In the genomic region with DNA sequence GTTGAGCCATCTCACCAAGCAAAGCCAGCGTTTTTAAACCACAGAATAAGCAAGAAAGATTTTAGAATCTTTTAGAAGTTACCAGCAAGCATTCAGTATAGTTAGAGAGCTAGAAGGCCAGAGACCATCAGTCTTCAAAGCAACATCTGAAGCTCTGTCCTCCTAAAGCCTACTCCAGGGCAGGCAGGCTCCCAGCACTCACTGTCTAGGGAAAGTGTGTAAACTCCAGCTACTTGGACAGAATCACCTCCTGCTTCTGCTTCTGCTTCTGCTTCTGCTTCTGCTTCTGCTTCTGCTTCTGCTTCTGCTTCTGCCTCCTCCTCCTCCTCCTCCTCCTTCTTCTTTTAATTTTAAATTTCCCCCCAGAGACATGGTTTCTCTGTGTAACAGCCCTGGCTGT, we compare ENCODE assay signal across 20 mouse cellular contexts. TPM values are rescaled to one million over a fixed set of nuclear protein-coding genes. Genes with fewer than 3 reads are reported as not detected.
A peak's percentile ranks its signal among the peaks of the same experiment; 100 is the strongest.
DNase-seq lines count a peak whose midpoint lies in the region; ATAC-seq and TF ChIP-seq lines count a peak whose summit lies in the region.
"Had no signal": no experiment of that assay in that cellular context is flagged by ENCODE, and none has a peak within 500 bp of the region (broad histone marks: within the 10 kb centered on the region; RNA-seq: fewer than 3 reads in every experiment).

No protein-coding gene starts in this region.

- peak; percentile 21 for DNase-seq in midbrain, embryonic 11.5 days (ENCODE audit: low spot score, missing footprints)
- DNase-seq in thymus, postnatal 36 days, result no peak
- DNase-seq in frontal cortex, postnatal 14 days (ENCODE audit: low spot score in 2 of 2), result no peak
- DNase-seq: adrenal gland, adult 8-10 months; adrenal gland, postnatal 25 days; cerebellum, adult 11-12 months; cerebellum, adult 2 months; cerebellum, adult 9-10 months; cerebellum, postnatal 10 days; cerebellum, postnatal 25 days; forebrain, postnatal 0 days had no signal

- peaks cover 26% of the 10 kb centered on the region for H3K36me3 ChIP-seq in midbrain, embryonic 11.5 days (ENCODE audit: control insufficient read depth, insufficient read depth, low read length)
- H3K36me3 ChIP-seq in midbrain, embryonic 15.5 days (replicated peaks), result peaks cover 34% of the 10 kb centered on the region

- no peak for TF ChIP-seq CTCF in bone marrow macrophage, adult 2 months (IDR thresholded peaks at IDR 0.05; ENCODE audit: low read depth, low read length)

- TF ChIP-seq POLR2A in bone marrow macrophage, adult 2 months (IDR thresholded peaks at IDR 0.05; ENCODE audit: borderline replicate concordance, low read depth, low read length), result no peak

- no peaks in the 10 kb centered on the region for H3K4me1 ChIP-seq in midbrain, embryonic 11.5 days (ENCODE audit: control insufficient read depth, insufficient read depth, low read length)
- H3K4me1 ChIP-seq in midbrain, embryonic 15.5 days, result no peaks in the 10 kb centered on the region
- peaks cover 17% of the 10 kb centered on the region for H3K4me1 ChIP-seq in bone marrow macrophage, adult 2 months (ENCODE audit: control insufficient read depth, insufficient read depth, low read length)
- H3K4me1 ChIP-seq: embryonic facial prominence, embryonic 10.5 days; embryonic facial prominence, embryonic 12.5 days; forebrain, embryonic 13.5 days; forebrain, embryonic 15.5 days had no signal

- H3K9me3 ChIP-seq in midbrain, embryonic 11.5 days (ENCODE audit: control insufficient read depth, low read length), result no peaks in the 10 kb centered on the region
- H3K9me3 ChIP-seq in midbrain, embryonic 15.5 days, result no peaks in the 10 kb centered on the region
- H3K9me3 ChIP-seq: embryonic facial prominence, embryonic 10.5 days; embryonic facial prominence, embryonic 12.5 days; forebrain, embryonic 13.5 days; forebrain, embryonic 15.5 days had no signal

- 92% methylated on average over 1 of the region's 1 CpGs for whole genome bisulfite sequencing in midbrain, embryonic 11.5 days
- WGBS in midbrain, embryonic 15.5 days, result 100% methylated on average over 1 of the region's 1 CpGs

- H3K27ac ChIP-seq in midbrain, embryonic 11.5 days (ENCODE audit: low read depth, low read length), result no peak overlapping the region
- no peak overlapping the region for H3K27ac ChIP-seq in midbrain, embryonic 15.5 days
- peak overlapping the region; percentile 22; the same call in 1 of the 2 replicates for H3K27ac ChIP-seq in bone marrow macrophage, adult 2 months (ENCODE audit: insufficient read depth, low read depth, low read length)
- H3K27ac ChIP-seq: embryonic facial prominence, embryonic 10.5 days; embryonic facial prominence, embryonic 12.5 days; forebrain, embryonic 13.5 days; forebrain, embryonic 15.5 days had no signal

- no peak overlapping the region for H3K9ac ChIP-seq in midbrain, embryonic 11.5 days (ENCODE audit: low read length)
- no peak overlapping the region for H3K9ac ChIP-seq in midbrain, embryonic 15.5 days
- H3K9ac ChIP-seq: embryonic facial prominence, embryonic 12.5 days; forebrain, embryonic 13.5 days; forebrain, embryonic 15.5 days; forebrain, postnatal 0 days had no signal

- H3K4me3 ChIP-seq in midbrain, embryonic 11.5 days (ENCODE audit: low read depth, low read length), result no peak overlapping the region
- H3K4me3 ChIP-seq in midbrain, embryonic 15.5 days, result no peak overlapping the region
- no peak overlapping the region for H3K4me3 ChIP-seq in bone marrow macrophage, adult 2 months (ENCODE audit: insufficient read depth, low read length)
- H3K4me3 ChIP-seq: embryonic facial prominence, embryonic 10.5 days; embryonic facial prominence, embryonic 12.5 days; forebrain, embryonic 13.5 days; forebrain, embryonic 15.5 days had no signal

- H3K27me3 ChIP-seq in midbrain, embryonic 11.5 days (ENCODE audit: control insufficient read depth, insufficient read depth, low read length), result no peaks in the 10 kb centered on the region
- H3K27me3 ChIP-seq in midbrain, embryonic 15.5 days (replicated peaks), result no peaks in the 10 kb centered on the region
- H3K27me3 ChIP-seq: embryonic facial prominence, embryonic 12.5 days; forebrain, embryonic 13.5 days; forebrain, embryonic 15.5 days; Patski had no signal

- no peak for ATAC-seq in midbrain, embryonic 11.5 days (ENCODE audit: low FRiP score)
- no peak for ATAC-seq in midbrain, embryonic 15.5 days (replicated peaks)
- ATAC-seq in monocyte, adult 5-6 weeks (replicated peaks; ENCODE audit: insufficient number of reproducible peaks, low FRiP score, low TSS enrichment, poor library complexity, severe bottlenecking), result peak; percentile 77
- ATAC-seq: activated CD4-positive, CD25-positive, alpha-beta regulatory T cell, adult 4 months; forebrain, embryonic 13.5 days; forebrain, embryonic 15.5 days; forebrain, postnatal 0 days; Patski had no signal

- H3K4me2 ChIP-seq in midbrain, embryonic 11.5 days, result no peak overlapping the region
- H3K4me2 ChIP-seq in midbrain, embryonic 15.5 days, result no peak overlapping the region
- H3K4me2 ChIP-seq: embryonic facial prominence, embryonic 12.5 days; forebrain, embryonic 13.5 days; forebrain, embryonic 15.5 days had no signal

RNA-seq across cellular contexts. Expression of a gene that starts 21.0 kb away (rescaled TPM):
- polyA plus RNA-seq in midbrain, embryonic 11.5 days (2014; fragmentation: Nextera tagmentation; extraction: Ambion mirVana), result 21.0 and 21.7 TPM in 2 replicates
- 9.4 and 9.9 TPM in 2 replicates for polyA plus RNA-seq in midbrain, embryonic 15.5 days (2015; fragmentation: Nextera tagmentation; extraction: Ambion mirVana)
- 496 and 503 TPM in 2 replicates for polyA plus RNA-seq in bone marrow macrophage, adult 2 months (2012; ENCODE audit: insufficient read depth, insufficient read length, missing spikeins)
- 1,089 to 1,183 TPM (median 1,123 TPM) in 3 replicates for total RNA-seq in monocyte, adult 5-6 weeks (2017)

RNA-seq across cellular contexts. Expression of a gene that starts 48.3 kb away (rescaled TPM):
- polyA plus RNA-seq in midbrain, embryonic 11.5 days (2014; fragmentation: Nextera tagmentation; extraction: Ambion mirVana), result 42.5 and 45.5 TPM in 2 replicates
- 6.2 and 6.3 TPM in 2 replicates for polyA plus RNA-seq in midbrain, embryonic 15.5 days (2015; fragmentation: Nextera tagmentation; extraction: Ambion mirVana)
- polyA plus RNA-seq in bone marrow macrophage, adult 2 months (2012; ENCODE audit: insufficient read depth, insufficient read length, missing spikeins), result 22.8 and 26.6 TPM in 2 replicates
- total RNA-seq in monocyte, adult 5-6 weeks (2017), result 30.9 to 49.8 TPM (median 34.4 TPM) in 3 replicates

Comparison
In these comparisons a context has a peak if more than half of its experiments do, and no peak if none do; other contexts are left out.
1. RNA of a gene that starts 21.0 kb away (polyA plus RNA-seq): 496 to 503 TPM in bone marrow macrophage, adult 2 months; 21.0 to 21.7 TPM in midbrain, embryonic 11.5 days and 9.4 to 9.9 TPM in midbrain, embryonic 15.5 days; every median in the first group is over 10 times any median in the second.